Mouse (Mus musculus): ENCODE data around the gene Bdkrb1. TPM values are rescaled to one million over a fixed set of nuclear protein-coding genes. Genes with fewer than 3 reads are reported as not detected.

Bdkrb1 gene
- polyA plus RNA-seq, 2 experiments = not detected

DNA sequence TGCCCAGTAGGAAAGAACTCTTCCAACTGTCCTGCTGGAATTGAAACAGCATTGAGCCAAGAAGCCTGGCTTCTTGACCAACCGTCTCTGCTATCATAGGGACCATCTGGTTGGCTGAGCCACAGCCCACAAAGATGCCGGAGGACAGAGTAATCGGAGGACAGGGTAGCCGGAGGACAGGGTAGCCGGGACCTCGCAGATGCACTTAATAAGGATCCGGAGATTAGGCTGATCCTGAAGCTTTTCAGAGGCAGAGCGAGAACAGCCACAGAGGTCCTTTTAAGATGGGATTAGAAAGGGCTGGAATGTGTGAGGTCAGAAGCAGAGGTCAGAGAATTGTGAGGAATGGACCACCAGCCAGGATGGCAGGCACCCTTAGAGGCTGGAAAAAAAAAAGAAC, 2.3 kb downstream of the Bdkrb1 start:
- DNase-seq (ENCODE audit: low read depth in 3 of 3, low spot score in 3 of 3) = no peak
- ATAC-seq (ENCODE audit: insufficient read depth) = no peak
- H3K4me1 ChIP-seq (replicated peaks; ENCODE audit: control insufficient read depth in 2 of 2, insufficient read depth in 2 of 2, low read length in 1 of 2) = no peaks in the 10 kb centered on the region
- 62% methylated on average over 8 of the region's 8 CpGs for WGBS (ENCODE audit: insufficient replicate concordance)
- no peak for TF ChIP-seq EP300 (IDR thresholded peaks at IDR 0.05; ENCODE audit: low read depth)
- no peak for TF ChIP-seq CTCF (IDR thresholded peaks at IDR 0.05; ENCODE audit: low read depth)
- H3K9me3 ChIP-seq (ENCODE audit: control insufficient read depth, low read length) = no peaks in the 10 kb centered on the region
- no peak overlapping the region for H3K27ac ChIP-seq
- no peaks in the 10 kb centered on the region for H3K27me3 ChIP-seq (ENCODE audit: control insufficient read depth, insufficient read depth, low read length)
- H3K9ac ChIP-seq (replicated peaks) = no peak overlapping the region
- no peak overlapping the region for H3K4me3 ChIP-seq (ENCODE audit: insufficient read depth in 1 of 2, low read depth in 2 of 2, low read length in 2 of 2)
- no peaks in the 10 kb centered on the region for H3K36me3 ChIP-seq (replicated peaks; ENCODE audit: control insufficient read depth, insufficient read depth, low read depth)
- H3K4me2 ChIP-seq (ENCODE audit: low read depth) = no peak overlapping the region

GRCm38 (mm10) chr12:105606881-105607280, 4.0 kb downstream of the Bdkrb1 start:
- ATAC-seq (ENCODE audit: insufficient read depth) = no peak
- 52% methylated on average over 4 of the region's 4 CpGs for WGBS (ENCODE audit: insufficient replicate concordance)
- Histone ChIP-seq H3K9ac (replicated peaks) (no peak overlapping the region), H3K27ac (no peak overlapping the region), H3K36me3 (replicated peaks; ENCODE audit: control insufficient read depth, insufficient read depth, low read depth) (no peaks in the 10 kb centered on the region), H3K4me3 (ENCODE audit: insufficient read depth in 1 of 2, low read depth in 2 of 2, low read length in 2 of 2) (no peak overlapping the region), H3K4me2 (ENCODE audit: low read depth) (no peak overlapping the region), H3K9me3 (ENCODE audit: control insufficient read depth, low read length) (no peaks in the 10 kb centered on the region), H3K27me3 (ENCODE audit: control insufficient read depth, insufficient read depth, low read length) (no peaks in the 10 kb centered on the region), H3K4me1 (replicated peaks; ENCODE audit: control insufficient read depth in 2 of 2, insufficient read depth in 2 of 2, low read length in 1 of 2) (0 out of 4 replicates have a peak, but pooled peaks cover 0 to 5% of the 10 kb centered on the region in 2 experiments)
- TF ChIP-seq CTCF (IDR thresholded peaks at IDR 0.05; ENCODE audit: low read depth) = 0 out of 2 replicates have a peak, but pooled peaks have one; percentile 6
- no peak for TF ChIP-seq EP300 (IDR thresholded peaks at IDR 0.05; ENCODE audit: low read depth)
- DNase-seq (ENCODE audit: low read depth in 3 of 3, low spot score in 3 of 3) = no peak

DNA sequence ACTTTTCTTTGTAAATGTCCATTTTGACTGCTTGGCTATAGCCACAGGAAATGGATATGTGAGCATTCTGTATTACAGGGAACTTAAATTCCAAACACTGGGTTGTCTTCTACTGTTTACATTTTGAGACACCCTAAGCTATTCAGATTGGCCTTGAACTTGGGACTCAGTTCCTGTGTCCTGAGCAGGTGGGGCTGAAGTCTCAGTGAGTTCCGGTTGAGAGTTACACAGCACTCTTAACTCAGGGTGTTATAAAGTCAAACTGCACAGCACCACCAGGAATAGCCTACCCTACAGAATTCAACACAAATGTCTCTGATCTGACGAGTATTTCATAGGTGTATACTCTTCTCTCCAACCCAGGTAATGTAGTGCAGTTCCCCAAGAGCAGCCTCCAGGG, 8.2 kb downstream of the Bdkrb1 start:
- WGBS (ENCODE audit: insufficient replicate concordance) = 71% methylated on average over 2 of the region's 2 CpGs

GRCm38 (mm10) chr12:105611748-105612147, 8.9 kb downstream of the Bdkrb1 start:
- 22% methylated on average over 7 of the region's 7 CpGs for WGBS (ENCODE audit: insufficient replicate concordance)
- DNase-seq (ENCODE audit: low read depth in 3 of 3, low spot score in 3 of 3) (peak; percentile 22 to 43 (median 30)), ATAC-seq (ENCODE audit: insufficient read depth) (no peak)
- H3K4me2 ChIP-seq (ENCODE audit: low read depth) = no peak overlapping the region
- H3K9ac ChIP-seq (replicated peaks) = no peak overlapping the region
- no peak overlapping the region for H3K4me3 ChIP-seq (ENCODE audit: insufficient read depth in 1 of 2, low read depth in 2 of 2, low read length in 2 of 2)
- H3K4me1 ChIP-seq (replicated peaks; ENCODE audit: control insufficient read depth in 2 of 2, insufficient read depth in 2 of 2, low read length in 1 of 2) = 0 out of 4 replicates have a peak, but pooled peaks cover 0 to 5% of the 10 kb centered on the region in 2 experiments
- no peaks in the 10 kb centered on the region for H3K27me3 ChIP-seq (ENCODE audit: control insufficient read depth, insufficient read depth, low read length)
- peaks cover under 1% of the 10 kb centered on the region for H3K36me3 ChIP-seq (replicated peaks; ENCODE audit: control insufficient read depth, insufficient read depth, low read depth)
- no peak overlapping the region for H3K27ac ChIP-seq
- H3K9me3 ChIP-seq (ENCODE audit: control insufficient read depth, low read length) = no peaks in the 10 kb centered on the region
- no peak for TF ChIP-seq EP300 (IDR thresholded peaks at IDR 0.05; ENCODE audit: low read depth)
- TF ChIP-seq CTCF (IDR thresholded peaks at IDR 0.05; ENCODE audit: low read depth) = peak; percentile 82

More for the DNA sequence above, 8.2 kb downstream of the Bdkrb1 start:
- 0 out of 4 replicates have a peak, but pooled peaks cover 0 to 5% of the 10 kb centered on the region in 2 experiments for H3K4me1 ChIP-seq (replicated peaks; ENCODE audit: control insufficient read depth in 2 of 2, insufficient read depth in 2 of 2, low read length in 1 of 2)
- H3K27me3 ChIP-seq (ENCODE audit: control insufficient read depth, insufficient read depth, low read length) = no peaks in the 10 kb centered on the region
- H3K4me3 ChIP-seq (ENCODE audit: insufficient read depth in 1 of 2, low read depth in 2 of 2, low read length in 2 of 2) = no peak overlapping the region
- ATAC-seq (ENCODE audit: insufficient read depth) = no peak
- H3K27ac ChIP-seq = no peak overlapping the region
- H3K36me3 ChIP-seq (replicated peaks; ENCODE audit: control insufficient read depth, insufficient read depth, low read depth) = no peaks in the 10 kb centered on the region; the same call in 1 of the 2 replicates
- H3K9me3 ChIP-seq (ENCODE audit: control insufficient read depth, low read length) = no peaks in the 10 kb centered on the region
- DNase-seq (ENCODE audit: low read depth in 3 of 3, low spot score in 3 of 3) = no peak
- H3K9ac ChIP-seq (replicated peaks) = no peak overlapping the region
- TF ChIP-seq EP300 (IDR thresholded peaks at IDR 0.05; ENCODE audit: low read depth) (no peak), CTCF (IDR thresholded peaks at IDR 0.05; ENCODE audit: low read depth) (no peak)
- no peak overlapping the region for H3K4me2 ChIP-seq (ENCODE audit: low read depth)

DNA sequence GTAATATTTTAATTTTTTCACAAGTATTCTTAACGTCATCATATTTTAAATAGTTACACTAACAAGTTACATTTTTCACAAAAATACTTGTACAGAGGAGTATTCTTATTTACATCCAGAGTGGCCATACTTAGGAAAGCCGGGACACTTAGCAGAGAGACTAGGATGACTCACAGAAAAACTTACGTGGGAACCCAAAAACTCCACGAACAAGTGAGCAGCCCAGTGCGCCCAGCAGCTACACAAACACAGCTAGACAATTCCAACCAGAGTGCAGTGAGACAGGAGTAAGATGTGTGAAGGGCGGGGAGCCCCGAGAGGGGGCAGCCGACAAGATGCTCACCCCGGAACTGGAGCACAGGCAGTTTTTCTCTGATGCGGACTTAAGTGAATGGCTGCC, 10.7 kb downstream of the Bdkrb1 start:
- H3K27me3 ChIP-seq (ENCODE audit: control insufficient read depth, insufficient read depth, low read length) = no peaks in the 10 kb centered on the region
- H3K9me3 ChIP-seq (ENCODE audit: control insufficient read depth, low read length) = no peaks in the 10 kb centered on the region
- DNase-seq (ENCODE audit: low read depth in 3 of 3, low spot score in 3 of 3) = no peak
- no peak for TF ChIP-seq EP300 (IDR thresholded peaks at IDR 0.05; ENCODE audit: low read depth)
- no peak for TF ChIP-seq CTCF (IDR thresholded peaks at IDR 0.05; ENCODE audit: low read depth)
- no peak overlapping the region for H3K27ac ChIP-seq
- WGBS (ENCODE audit: insufficient replicate concordance) = 84% methylated on average over 10 of the region's 10 CpGs
- H3K4me3 ChIP-seq (ENCODE audit: insufficient read depth in 1 of 2, low read depth in 2 of 2, low read length in 2 of 2) = no peak overlapping the region
- peaks cover 12% of the 10 kb centered on the region for H3K36me3 ChIP-seq (replicated peaks; ENCODE audit: control insufficient read depth, insufficient read depth, low read depth)
- H3K9ac ChIP-seq (replicated peaks) = no peak overlapping the region
- H3K4me1 ChIP-seq (replicated peaks; ENCODE audit: control insufficient read depth in 2 of 2, insufficient read depth in 2 of 2, low read length in 1 of 2) = 0 out of 4 replicates have a peak, but pooled peaks cover 0 to 5% of the 10 kb centered on the region in 2 experiments
- ATAC-seq (ENCODE audit: insufficient read depth) = no peak
- H3K4me2 ChIP-seq (ENCODE audit: low read depth) = no peak overlapping the region
